Mouse (Mus musculus) liver, postnatal 0 days (tissue): ENCODE data around the gene Zfp638.

Experiments
- CTCF ChIP-seq: sonication (generic); IDR thresholded peaks from 2 replicates; pipeline ENCODE4 v1.5.1; 2016; ENCODE audit warnings: antibody characterized with exemption, low read depth
- EP300 ChIP-seq: IDR thresholded peaks from 2 replicates; pipeline ENCODE4 v1.6.1; 2016; ENCODE audit warnings: antibody characterized with exemption, low read depth, mild to moderate bottlenecking

DNA sequence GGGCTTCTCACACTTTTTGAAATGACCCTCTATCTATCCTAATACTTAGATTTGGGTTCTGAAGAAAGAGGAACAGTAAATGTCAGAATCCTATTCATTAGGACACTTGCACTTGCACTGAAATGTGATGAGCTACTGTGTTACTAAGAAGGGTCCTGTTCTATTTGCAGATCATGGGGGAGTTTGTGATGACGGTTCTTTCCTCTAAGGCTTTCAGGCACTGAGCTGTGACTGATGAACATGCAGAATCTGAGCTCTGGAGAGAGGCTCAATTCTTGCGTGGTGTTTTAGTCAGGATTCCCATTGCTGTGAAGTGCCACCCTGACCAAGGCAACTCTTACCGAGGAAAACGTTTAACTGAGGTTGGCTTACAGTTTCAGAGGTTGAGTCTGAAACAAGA lies 32.2 kb downstream of the Zfp638 start:
- TF ChIP-seq CTCF (no peak), EP300 (no peak)
